Mouse (Mus musculus) heart, embryonic 15.5 days (tissue): ENCODE data around the gene Clec4g. TPM values are rescaled to one million over a fixed set of nuclear protein-coding genes. Genes with fewer than 3 reads are reported as not detected.
A peak's percentile ranks its signal among the peaks of the same experiment; 100 is the strongest.

Experiments
- ATAC-seq: fragments of 200-750 bp; cut with Nextera tagmentation; replicated peaks from 2 replicates; pipeline ENCODE4 v1.8.0; 2017; ENCODE audit warnings: low read depth, moderate TSS enrichment; ENCODE audit not compliant: insufficient number of reproducible peaks, insufficient read depth, low FRiP score
- H3K27ac ChIP-seq: fragments of 300-500 bp; sonication (generic); 2 replicates; pipeline ENCODE4 v1.5.1; 2015; ENCODE audit warnings: mild to moderate bottlenecking, inconsistent platforms
- H3K27me3 ChIP-seq: fragments of 300-500 bp; sonication (generic); 2 replicates; pipeline ENCODE4 v1.6.1; 2015; ENCODE audit warnings: inconsistent platforms
- H3K36me3 ChIP-seq: fragments of 300-500 bp; sonication (generic); 2 replicates; pipeline ENCODE4 v1.6.1; 2015; ENCODE audit warnings: mild to moderate bottlenecking, inconsistent platforms
- H3K4me1 ChIP-seq: fragments of 300-500 bp; sonication (generic); replicated peaks from 2 replicates; pipeline ENCODE4 v1.6.1; 2015; ENCODE audit warnings: inconsistent platforms
- H3K4me2 ChIP-seq: fragments of 300-500 bp; sonication (generic); 2 replicates; pipeline ENCODE4 v1.6.1; 2015; ENCODE audit warnings: inconsistent platforms, mild to moderate bottlenecking, moderate library complexity
- H3K4me3 ChIP-seq: fragments of 300-500 bp; sonication (generic); 2 replicates; pipeline ENCODE4 v1.5.1; 2015; ENCODE audit warnings: mild to moderate bottlenecking, inconsistent platforms
- H3K9ac ChIP-seq: fragments of 300-500 bp; sonication (generic); 2 replicates; pipeline ENCODE4 v1.6.1; 2015; ENCODE audit warnings: mild to moderate bottlenecking, inconsistent platforms
- H3K9me3 ChIP-seq: fragments of 300-500 bp; sonication (generic); replicated peaks from 2 replicates; pipeline ENCODE4 v1.6.1; 2016; ENCODE audit warnings: inconsistent platforms
- WGBS: fragments of 180-500 bp; shearing (Covaris S2); methylation state at CpG from one replicate; pipeline ENCODE4 v1.1.7; 2015; ENCODE audit warnings: mixed read lengths; 5-methylcytosine and 5-hydroxymethylcytosine counted together
- polyA plus RNA-seq: library from polyadenylated mRNA; unstranded; fragments of >200 nt; fragmentation: Nextera tagmentation; extraction: Ambion mirVana; gene quantifications from 2 replicates; pipeline ENCODE4 v1.2.1, GENCODE M21; 2015

Clec4g gene
- polyA plus RNA-seq, 1 experiment from 2014 or later: 3.2 TPM

GRCm38 (mm10) chr8:3707611-3708010 lies 12.8 kb downstream of the Clec4g start:
- Histone ChIP-seq H3K36me3 (no peaks in the 10 kb centered on the region), H3K9me3 (no peaks in the 10 kb centered on the region), H3K9ac (no peak overlapping the region), H3K27me3 (no peaks in the 10 kb centered on the region), H3K4me1 (no peaks in the 10 kb centered on the region), H3K27ac (no peak overlapping the region), H3K4me2 (no peak overlapping the region), H3K4me3 (no peak overlapping the region)
- no peak for ATAC-seq
- 53% methylated on average over 7 of the region's 7 CpGs for WGBS

DNA sequence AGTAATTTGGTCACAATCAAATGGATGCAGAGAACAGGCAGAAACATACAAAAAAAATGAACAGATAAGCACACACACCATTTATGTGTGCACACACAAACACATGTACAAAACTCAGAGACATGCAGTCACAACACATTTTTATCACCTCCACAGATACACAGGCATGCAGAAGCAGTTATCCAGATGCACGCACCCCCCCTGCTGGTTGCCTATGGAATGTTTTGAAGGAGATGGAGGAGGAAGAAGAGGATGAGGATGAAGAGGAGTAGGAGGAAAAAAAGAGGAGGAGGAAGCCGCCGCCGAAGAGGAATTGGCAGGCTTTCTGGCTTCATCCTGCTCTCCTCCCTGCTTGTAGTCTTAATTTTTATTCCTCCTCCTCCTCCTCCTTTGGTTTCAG lies 14.7 kb downstream of the Clec4g start:
- H3K27ac ChIP-seq: no peak overlapping the region
- WGBS: 48% methylated on average over 4 of the region's 4 CpGs
- ATAC-seq: no peak
- H3K36me3 ChIP-seq: no peaks in the 10 kb centered on the region
- no peaks in the 10 kb centered on the region for H3K27me3 ChIP-seq
- no peak overlapping the region for H3K4me3 ChIP-seq
- H3K4me2 ChIP-seq: no peak overlapping the region
- no peaks in the 10 kb centered on the region for H3K4me1 ChIP-seq
- no peaks in the 10 kb centered on the region for H3K9me3 ChIP-seq
- H3K9ac ChIP-seq: no peak overlapping the region

DNA sequence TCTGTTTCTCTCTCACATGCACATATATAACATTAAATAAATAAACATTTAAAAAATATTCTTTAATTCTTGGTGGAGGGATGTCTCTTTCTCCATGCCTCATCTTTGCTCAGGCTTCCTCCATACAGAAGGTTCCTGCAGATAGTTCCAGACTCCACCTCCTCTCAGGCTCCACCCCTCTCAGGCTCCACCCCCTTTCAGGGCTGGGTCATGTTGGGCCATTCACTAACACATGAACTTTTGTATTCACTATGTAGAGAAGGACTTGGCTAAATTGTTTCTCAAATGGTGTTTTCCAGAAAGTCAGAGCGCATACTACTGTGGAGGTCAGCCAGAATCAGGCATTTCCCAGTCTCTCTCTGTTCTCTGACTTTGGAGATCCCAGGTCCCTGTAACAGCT lies 19.0 kb downstream of the Clec4g start:
- ATAC-seq: no peak
- WGBS: 93% methylated on average over 1 of the region's 1 CpGs
- no peaks in the 10 kb centered on the region for H3K27me3 ChIP-seq

DNA sequence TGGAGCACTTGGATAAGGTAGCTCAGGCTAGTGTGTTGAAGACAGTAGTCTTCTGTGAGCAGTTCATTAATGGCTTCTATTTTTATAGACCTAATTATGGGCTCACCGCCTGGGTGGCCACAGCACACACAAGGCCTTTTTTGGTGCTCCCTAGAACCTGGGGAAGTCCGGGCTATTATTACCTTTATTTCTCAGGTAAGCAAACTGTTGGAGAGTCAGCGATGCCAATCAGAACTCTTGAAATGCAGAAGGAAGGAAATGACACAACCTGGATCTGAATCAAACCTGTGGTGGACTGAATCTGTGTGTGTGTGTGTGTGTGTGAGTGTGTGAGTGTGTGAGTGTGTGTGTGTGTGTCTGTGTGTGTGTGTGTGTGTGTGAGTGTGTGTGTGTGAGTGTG lies 26.3 kb downstream of the Clec4g start, which contains the start of gene Fcer2a:
TSS of gene Fcer2a (minus strand) at position 55 of the 400 bp plus-strand sequence.
- Histone ChIP-seq H3K27me3 (no peaks in the 10 kb centered on the region), H3K4me3 (no peak within 1 kb of the TSS), H3K4me1 (no peaks in the 10 kb centered on the region), H3K27ac (no peak within 1 kb of the TSS), H3K9me3 (no peaks in the 10 kb centered on the region), H3K9ac (no peak within 1 kb of the TSS), H3K36me3 (no peaks in the 10 kb centered on the region), H3K4me2 (no peak within 1 kb of the TSS)
- ATAC-seq: no peak
- 75% methylated on average over 3 of the region's 3 CpGs for WGBS

More for the DNA sequence above, 19.0 kb downstream of the Clec4g start:
- H3K4me3 ChIP-seq: no peak overlapping the region
- H3K36me3 ChIP-seq: no peaks in the 10 kb centered on the region
- H3K4me2 ChIP-seq: no peak overlapping the region
- H3K27ac ChIP-seq: no peak overlapping the region
- no peaks in the 10 kb centered on the region for H3K9me3 ChIP-seq
- H3K9ac ChIP-seq: no peak overlapping the region
- no peaks in the 10 kb centered on the region for H3K4me1 ChIP-seq

DNA sequence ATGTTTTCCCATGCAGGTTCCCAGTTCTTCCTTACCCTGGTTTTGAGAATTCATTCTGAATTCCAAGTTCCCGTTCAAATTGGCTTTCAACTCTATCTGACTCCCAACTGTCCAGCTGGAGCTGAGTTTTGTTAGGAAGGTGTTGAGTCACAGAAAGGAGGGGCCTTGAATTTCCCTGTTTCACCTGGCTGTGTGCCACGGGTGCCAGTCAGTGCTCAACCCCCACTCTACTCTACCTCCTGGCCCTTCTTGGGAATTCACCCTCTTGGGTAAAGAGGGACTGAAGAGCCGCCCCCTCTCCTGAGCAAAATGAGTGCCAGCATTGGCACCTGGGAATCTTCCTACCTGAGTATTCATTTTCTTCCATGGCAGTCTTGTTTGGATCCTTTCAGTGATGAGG lies 29.7 kb downstream of the Clec4g start:
- H3K9me3 ChIP-seq: no peaks in the 10 kb centered on the region
- no peaks in the 10 kb centered on the region for H3K36me3 ChIP-seq
- H3K27me3 ChIP-seq: no peaks in the 10 kb centered on the region
- H3K4me1 ChIP-seq: no peaks in the 10 kb centered on the region
- no peak for ATAC-seq
- no peak overlapping the region for H3K4me3 ChIP-seq
- H3K27ac ChIP-seq: no peak overlapping the region
- H3K4me2 ChIP-seq: no peak overlapping the region
- H3K9ac ChIP-seq: no peak overlapping the region
- WGBS: 64% methylated on average over 3 of the region's 3 CpGs

DNA sequence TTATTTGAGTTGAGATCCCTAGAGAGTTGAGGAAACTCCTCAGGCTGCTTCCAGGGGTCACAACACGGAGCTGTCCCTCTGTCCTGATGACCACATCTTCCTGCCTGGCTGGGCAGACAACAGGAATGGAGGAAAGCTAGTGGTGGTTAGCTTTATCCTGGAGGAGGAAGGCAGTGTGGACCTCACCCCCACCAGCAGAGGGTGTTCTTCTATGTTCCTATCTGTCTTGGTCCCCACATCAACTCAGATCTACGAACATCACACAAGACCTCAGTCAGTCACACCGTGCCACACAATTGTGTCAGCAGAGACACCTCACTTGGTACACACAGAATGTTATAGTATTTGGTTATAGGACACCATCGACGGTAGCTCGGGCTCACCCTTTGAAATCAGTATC lies 32.9 kb downstream of the Clec4g start:
- ATAC-seq: no peak
- H3K4me2 ChIP-seq: no peak overlapping the region
- no peaks in the 10 kb centered on the region for H3K9me3 ChIP-seq
- no peaks in the 10 kb centered on the region for H3K36me3 ChIP-seq
- H3K27me3 ChIP-seq: no peaks in the 10 kb centered on the region
- H3K27ac ChIP-seq: no peak overlapping the region
- WGBS: 71% methylated on average over 6 of the region's 6 CpGs
- H3K4me3 ChIP-seq: no peak overlapping the region
- no peaks in the 10 kb centered on the region for H3K4me1 ChIP-seq
- no peak overlapping the region for H3K9ac ChIP-seq

DNA sequence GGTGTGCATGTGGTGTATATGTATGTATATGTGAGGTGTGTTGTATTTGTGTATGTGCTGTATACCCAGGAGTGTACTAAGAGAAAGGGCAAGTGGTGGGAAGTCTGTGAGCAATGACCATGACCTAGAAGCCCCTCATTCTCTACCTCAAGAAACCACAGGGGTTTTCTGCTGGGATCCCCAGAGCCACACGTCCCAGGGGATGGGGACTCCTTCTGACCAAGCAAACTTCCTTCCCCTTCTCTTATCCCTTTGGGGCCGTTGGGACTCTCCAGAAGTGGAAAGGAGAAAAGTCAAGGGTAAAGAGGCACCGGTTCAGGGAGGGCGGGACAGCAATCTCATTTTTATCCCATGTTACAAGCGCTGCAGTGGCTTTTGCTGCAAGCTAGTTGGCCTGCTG lies 35.0 kb downstream of the Clec4g start:
- peaks cover 9% of the 10 kb centered on the region; the same call in 1 of the 2 replicates for H3K36me3 ChIP-seq
- H3K27me3 ChIP-seq: no peaks in the 10 kb centered on the region
- no peaks in the 10 kb centered on the region for H3K4me1 ChIP-seq
- H3K4me3 ChIP-seq: no peak overlapping the region
- no peak overlapping the region for H3K4me2 ChIP-seq
- 60% methylated on average over 5 of the region's 5 CpGs for WGBS
- H3K9me3 ChIP-seq: no peaks in the 10 kb centered on the region
- H3K27ac ChIP-seq: no peak overlapping the region
- no peak for ATAC-seq
- no peak overlapping the region for H3K9ac ChIP-seq

DNA sequence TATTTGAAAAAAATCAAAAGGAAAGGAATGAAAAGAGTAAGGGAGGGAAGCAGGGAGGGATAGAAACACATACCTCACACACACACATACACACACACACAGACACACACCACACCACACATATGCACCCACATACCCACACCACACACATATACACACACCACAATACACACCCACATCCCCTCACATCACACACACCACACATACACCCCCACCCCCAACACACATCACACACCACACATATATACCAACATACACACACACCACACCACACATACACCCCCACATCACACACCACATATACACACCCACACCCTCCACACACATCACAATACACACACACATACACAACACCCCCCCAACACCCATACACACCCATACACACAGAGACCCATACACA lies 35.9 kb downstream of the Clec4g start:
- Histone ChIP-seq H3K4me2 (no peak overlapping the region), H3K9me3 (no peaks in the 10 kb centered on the region), H3K4me3 (no peak overlapping the region), H3K4me1 (no peaks in the 10 kb centered on the region), H3K9ac (no peak overlapping the region), H3K27me3 (no peaks in the 10 kb centered on the region), H3K36me3 (peaks cover 17% of the 10 kb centered on the region; the same call in 1 of the 2 replicates), H3K27ac (no peak overlapping the region)
- ATAC-seq: 0 out of 2 replicates have a peak, but pooled peaks have one; percentile 25

DNA sequence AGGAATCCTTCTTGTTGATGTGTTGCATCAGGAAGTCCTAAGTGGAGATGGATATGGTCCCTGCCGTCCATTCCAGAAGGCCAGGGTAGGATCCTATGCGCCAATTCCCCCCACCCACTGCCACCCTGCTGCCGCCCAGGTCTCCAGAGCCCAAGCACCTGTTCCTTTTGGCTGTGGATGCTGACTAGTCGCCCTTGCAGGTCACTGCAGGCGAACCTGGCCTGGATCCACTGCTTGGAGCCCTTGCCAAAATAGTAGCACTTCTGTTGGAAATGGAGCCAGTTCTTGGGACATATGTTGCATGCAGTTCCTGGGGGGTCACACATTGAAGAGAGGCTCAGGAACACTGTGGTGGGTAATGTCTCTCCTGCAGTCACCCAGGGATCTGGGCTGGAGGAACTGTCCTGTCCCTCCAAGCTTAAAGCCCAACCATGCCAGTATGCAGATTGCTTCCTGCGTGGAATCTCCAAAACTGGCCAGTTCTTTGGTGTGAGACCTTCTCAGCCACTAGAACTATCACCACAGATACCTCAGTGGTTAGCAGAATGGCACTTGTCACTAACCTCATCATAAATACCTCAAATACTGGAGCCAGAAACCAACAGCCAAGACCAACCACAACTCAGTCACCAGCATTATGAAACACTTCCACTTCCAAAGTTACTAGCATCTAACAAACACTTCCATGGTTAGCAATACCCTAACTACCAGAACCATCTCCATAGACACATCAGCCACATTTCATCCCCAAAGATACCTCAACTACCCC lies 36.9 kb downstream of the Clec4g start:
- Histone ChIP-seq H3K9ac (no peak overlapping the region), H3K4me3 (no peak overlapping the region), H3K4me2 (no peak overlapping the region), H3K36me3 (peaks cover 25% of the 10 kb centered on the region), H3K27me3 (no peaks in the 10 kb centered on the region), H3K9me3 (no peaks in the 10 kb centered on the region), H3K4me1 (no peaks in the 10 kb centered on the region), H3K27ac (no peak overlapping the region)
- no peak for ATAC-seq
- WGBS: 59% methylated on average over 6 of the region's 6 CpGs

- WGBS: 87% methylated on average over 5 of the region's 5 CpGs
- H3K4me2 ChIP-seq: no peak overlapping the region
- no peak overlapping the region for H3K4me3 ChIP-seq
- no peak for ATAC-seq
- H3K36me3 ChIP-seq: peaks cover 25% of the 10 kb centered on the region
- H3K9ac ChIP-seq: no peak overlapping the region
- no peaks in the 10 kb centered on the region for H3K9me3 ChIP-seq
- no peaks in the 10 kb centered on the region for H3K27me3 ChIP-seq
- H3K27ac ChIP-seq: no peak overlapping the region
- peaks cover 7% of the 10 kb centered on the region for H3K4me1 ChIP-seq
Observed at GRCm38 (mm10) chr8:3682435-3682834, 38.0 kb downstream of the Clec4g start.

DNA sequence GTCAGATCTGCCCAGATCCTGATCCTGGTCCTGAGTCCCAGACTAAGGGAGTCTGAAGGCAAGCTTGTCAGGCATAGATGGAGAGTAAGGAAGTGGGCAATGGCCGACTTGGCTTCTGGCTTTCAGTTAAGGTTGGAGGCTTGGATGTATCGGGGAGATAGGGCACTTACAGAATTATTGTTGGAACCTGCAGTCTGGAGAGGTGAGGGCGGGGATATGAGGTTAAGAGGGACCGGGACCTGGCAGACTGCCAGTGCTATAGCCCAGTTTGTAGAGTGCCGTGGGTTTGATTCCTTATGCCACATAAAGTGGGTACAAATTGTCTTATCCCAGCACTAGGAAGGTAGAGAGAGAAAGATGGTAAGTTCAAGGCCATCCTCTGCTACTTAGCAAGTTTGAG lies 40.8 kb downstream of the Clec4g start:
- H3K9ac ChIP-seq: no peak overlapping the region
- H3K9me3 ChIP-seq: no peaks in the 10 kb centered on the region
- H3K4me1 ChIP-seq: peaks cover 17% of the 10 kb centered on the region
- no peaks in the 10 kb centered on the region for H3K27me3 ChIP-seq
- no peak for ATAC-seq
- H3K4me2 ChIP-seq: no peak overlapping the region
- 79% methylated on average over 5 of the region's 5 CpGs for WGBS
- peaks cover 25% of the 10 kb centered on the region for H3K36me3 ChIP-seq
- no peak overlapping the region for H3K27ac ChIP-seq
- H3K4me3 ChIP-seq: no peak overlapping the region

DNA sequence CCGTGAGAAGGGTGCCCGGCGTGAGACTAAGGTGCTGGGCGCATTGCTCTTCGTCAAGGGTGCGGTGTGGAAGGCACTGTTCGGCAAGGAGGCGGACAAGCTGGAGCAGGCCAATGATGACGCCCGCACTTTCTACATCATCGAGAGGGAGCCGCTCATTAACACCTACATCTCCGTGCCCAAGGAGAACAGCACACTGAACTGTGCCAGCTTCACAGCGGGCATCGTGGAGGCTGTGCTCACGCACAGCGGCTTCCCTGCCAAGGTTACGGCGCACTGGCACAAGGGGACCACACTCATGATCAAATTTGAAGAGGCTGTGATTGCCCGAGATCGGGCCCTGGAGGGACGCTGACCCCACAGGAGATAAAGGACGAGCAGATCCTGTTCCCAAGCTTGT lies 41.2 kb downstream of the Clec4g start:
- no peak for ATAC-seq
- H3K27ac ChIP-seq: no peak overlapping the region
- H3K4me2 ChIP-seq: no peak overlapping the region
- H3K4me1 ChIP-seq: peaks cover 17% of the 10 kb centered on the region
- no peak overlapping the region for H3K9ac ChIP-seq
- 93% methylated on average over 23 of the region's 23 CpGs for WGBS
- H3K27me3 ChIP-seq: no peaks in the 10 kb centered on the region
- peaks cover 25% of the 10 kb centered on the region for H3K36me3 ChIP-seq
- no peak overlapping the region for H3K4me3 ChIP-seq
- H3K9me3 ChIP-seq: no peaks in the 10 kb centered on the region
